Mouse (Mus musculus) thymus, postnatal 25 days (tissue): Measurements from ENCODE around the gene Echdc2.
"Not testable (repeated sequence)": the region's sequence is repeated elsewhere in the genome, so short reads cannot be mapped to it uniquely, and the experiment has no call there.

Experiments
- DNase-seq: peaks from one replicate; pipeline ENCODE4 v3.0.0; 2022

The Echdc2 gene

DNA sequence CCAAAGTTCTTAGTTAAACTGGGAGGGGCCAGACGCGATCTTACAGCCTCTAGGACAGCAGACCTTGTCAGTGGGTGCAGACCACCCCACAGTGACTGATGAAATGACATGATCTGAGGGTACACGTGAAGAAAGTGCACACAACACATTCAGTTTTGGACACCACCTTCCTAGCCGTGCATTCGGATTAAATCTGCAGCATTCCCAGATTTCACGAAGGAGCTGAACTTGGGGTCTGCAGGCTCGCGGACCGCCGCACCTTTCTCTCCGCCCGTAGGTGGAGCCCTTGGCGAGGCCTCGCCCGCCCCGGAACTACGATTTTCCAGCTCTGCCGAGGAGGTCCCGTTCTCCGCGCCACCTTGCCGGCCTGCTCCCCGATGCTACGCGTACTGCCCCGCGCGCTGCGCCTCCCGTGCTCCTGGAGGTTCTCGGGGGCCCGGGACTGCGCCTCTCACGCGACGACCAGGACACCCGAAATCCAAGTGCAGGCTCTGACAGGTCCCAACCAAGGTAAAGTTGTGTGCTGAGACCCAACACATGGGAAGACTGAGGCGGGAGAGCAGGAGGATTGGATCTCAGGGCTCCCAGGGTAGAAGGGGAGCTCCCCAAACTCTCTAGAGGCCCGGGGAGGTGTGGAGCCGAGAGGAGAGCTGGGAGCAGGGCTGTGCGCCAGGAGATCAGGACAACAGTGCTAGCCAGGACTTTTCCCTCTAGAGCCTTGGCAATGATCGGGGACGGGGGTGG lies at the start of gene Echdc2:
Gene Echdc2, plus strand, starts transcription at position 286 of the 744 bp plus-strand sequence.
- peak; percentile 36 for DNase-seq

DNA sequence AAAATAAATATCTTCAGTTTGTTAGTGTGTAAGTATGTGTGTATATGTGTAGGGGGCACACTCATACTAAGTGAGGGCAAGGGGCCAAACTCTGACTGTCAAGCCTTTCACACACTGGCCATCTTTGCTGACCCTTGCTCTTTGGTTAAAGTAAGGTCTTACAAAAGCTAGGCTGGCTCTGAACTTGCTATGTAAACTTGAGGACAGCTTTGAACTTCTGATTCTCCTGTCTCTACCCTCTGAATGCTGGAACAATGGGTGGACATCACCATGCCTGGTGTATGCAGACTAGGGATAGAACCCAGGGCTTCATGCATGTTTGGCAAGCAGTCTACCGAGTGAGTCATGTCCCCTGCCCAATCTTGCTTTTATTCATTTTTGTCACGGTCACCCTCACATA lies 48.8 kb upstream of the Echdc2 start:
- DNase-seq, result no peak

DNA sequence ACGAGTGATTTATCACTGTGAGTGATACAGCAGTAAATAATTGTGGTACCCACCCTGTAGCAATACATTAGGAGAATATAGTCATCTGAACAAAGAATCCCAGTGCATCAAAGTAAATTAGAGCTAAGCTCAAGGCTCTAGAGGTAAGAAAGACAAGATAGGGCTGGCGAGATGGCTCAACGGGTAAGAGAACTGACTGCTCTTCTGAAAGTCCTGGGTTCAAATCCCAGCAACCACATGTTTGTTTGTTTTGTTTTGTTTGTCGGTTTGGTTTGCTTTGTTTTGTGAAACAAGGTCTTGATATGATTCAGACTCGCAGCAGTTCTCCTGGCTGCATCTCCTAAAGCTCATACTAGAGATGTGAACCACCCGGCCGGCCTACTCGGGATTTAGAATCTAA lies 47.7 kb upstream of the Echdc2 start:
- DNase-seq, result no peak

DNA sequence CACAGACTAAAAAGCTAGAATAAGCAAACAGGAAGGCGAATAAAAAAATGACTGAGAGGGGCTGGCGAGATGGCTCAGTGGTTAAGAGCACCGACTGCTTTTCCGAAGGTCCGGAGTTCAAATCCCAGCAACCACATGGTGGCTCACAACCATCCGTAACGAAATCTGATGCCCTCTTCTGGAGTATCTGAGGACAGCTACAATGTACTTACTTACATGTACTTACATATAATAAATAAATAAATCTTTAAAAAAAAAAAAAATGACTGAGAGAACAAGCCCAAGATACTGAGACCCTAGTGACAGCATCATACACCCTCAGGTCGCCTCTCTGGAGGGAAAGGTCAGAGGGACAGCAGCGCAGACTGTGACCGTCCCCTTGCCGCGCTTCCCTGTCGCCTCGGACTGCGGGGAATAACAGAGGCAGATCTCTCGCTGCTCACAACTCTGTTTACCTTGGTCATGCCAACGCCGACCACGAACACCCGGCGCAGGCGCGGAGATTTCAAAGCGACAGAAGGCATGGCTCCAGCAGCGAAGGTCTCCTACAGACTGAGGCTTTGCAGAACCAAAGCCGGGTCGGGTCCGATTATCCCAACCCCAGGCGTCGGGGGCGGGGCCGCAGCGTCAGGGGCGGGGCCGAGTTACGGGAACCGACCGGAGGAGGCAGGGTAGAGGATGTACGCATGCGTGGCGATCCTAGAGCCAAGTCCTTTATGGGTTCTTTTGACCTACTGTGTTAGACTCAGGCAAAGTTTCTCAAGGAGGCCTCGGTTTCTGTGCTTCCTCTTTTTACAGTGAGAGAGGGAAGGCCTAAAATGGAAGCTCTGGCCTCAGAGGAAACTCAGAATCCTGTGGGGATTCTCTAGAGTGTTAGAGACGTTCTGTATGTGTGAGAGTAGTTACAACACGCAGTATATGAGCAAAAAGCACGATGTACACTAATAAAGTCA lies 47.0 kb upstream of the Echdc2 start:
- peak; percentile 90 for DNase-seq

DNA sequence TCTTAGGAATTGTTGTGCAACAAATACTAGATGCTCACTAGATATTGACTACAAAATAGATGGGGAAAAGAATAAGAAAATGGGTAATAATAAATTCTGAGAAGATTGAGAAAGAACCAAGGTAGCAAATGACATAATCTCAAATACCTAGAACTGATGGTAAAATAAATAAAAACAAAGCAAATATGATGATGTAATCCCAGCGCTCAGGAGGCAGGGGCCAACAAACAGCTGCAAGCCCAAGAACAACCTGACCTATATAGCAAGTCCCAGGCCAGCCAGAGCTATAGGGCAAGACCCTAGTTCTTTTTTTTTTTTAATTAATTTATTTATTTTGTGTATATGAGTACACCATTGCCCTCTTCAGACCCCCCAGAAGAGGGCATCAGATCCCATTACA lies 41.1 kb upstream of the Echdc2 start:
- DNase-seq, result no peak

DNA sequence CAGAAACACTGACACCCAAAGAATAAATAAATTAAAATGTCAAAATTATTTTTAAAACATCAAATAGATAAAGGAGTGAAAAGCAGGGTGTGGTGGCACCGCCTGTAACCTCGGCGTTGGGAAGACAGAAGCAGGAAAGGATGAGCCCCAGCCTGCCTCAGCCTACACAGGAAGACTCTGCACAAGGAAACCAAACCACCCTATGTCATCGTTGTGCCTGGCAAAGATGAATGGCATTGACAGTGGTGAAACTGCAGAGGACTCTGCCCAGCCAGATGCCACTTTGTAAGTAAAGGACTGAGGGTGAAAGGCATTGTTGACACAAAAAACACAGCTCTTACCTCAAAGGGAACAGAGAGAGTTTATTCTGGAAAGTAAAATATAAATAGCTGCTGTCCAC lies 39.0 kb upstream of the Echdc2 start:
- DNase-seq, result no peak

DNA sequence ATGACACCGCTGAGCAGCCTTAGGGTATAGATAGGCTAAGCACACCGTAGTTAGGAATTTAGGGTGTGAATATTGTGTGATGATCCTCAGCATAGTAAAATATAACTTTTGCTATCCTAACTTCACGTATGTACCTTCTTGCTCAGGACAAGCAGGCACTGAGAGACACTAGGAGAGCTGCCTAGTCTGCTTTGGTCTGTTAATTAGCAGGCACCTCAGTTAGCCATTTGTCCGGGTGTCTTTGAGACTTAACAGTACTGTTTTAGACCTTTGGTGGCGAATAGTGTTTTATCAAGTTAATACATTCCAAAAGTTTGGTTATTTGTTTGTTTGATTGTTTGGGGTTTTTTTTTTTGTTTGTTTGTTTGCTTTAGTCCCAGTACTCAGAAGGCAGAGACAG lies 37.7 kb upstream of the Echdc2 start:
- no peak for DNase-seq

DNA sequence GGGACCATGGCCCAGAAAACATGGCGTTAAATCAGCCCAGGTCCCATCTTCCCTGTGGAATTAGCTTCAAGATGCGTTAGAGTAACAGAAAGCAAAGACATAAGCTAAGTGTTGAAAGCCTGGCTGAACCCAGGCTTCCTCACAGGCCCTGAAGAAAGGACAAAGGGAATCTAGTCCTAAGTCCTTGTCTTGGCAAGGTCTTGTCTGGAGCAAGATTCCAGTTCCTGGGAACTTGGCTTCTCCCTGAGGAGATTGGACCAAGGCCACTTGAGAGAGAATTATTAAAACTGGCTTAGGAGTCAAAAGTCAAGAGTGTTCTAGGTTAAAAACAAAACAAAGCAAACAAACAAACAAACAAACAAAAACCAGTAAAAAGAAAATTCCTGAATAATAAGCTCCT lies 36.9 kb upstream of the Echdc2 start:
- DNase-seq, result no peak

DNA sequence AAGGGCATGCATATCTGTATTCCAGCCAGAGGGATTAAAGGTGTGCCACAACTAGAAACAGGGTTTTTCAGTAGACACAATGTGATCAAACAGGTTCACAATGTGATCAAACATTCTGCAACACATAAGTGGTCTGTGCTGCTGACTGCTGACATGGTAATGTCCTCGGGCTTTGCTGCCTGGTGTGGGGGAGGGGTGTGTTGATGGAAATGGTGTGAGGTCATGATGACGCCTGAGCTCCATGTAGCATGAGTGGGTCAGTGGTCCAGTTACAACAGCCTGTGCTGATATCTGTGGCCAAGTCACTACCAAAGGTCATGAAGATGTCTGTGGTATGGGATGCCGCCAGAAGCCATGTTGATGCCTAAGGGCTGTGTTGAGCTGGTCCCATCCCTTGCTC lies 34.8 kb upstream of the Echdc2 start:
- DNase-seq, result no peak

DNA sequence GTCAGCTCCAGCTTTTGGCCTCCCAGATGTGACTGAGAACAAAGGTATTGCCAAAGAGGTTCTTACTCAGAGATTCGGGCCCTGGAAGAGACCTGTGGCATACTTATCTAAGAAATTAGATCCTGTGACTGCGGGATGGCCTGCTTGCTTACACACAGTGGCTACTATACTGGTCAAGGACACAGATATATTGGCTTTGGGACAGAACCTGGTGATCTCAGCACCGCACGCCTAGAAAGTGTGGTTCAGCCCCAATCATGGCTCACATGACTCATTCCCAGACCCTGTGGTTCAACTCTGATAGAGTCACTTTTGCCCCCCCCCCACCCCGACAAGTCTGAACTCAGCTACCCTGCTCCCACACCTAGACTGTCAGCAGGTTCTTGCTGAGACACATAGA lies 28.3 kb upstream of the Echdc2 start:
- DNase-seq, result no peak

DNA sequence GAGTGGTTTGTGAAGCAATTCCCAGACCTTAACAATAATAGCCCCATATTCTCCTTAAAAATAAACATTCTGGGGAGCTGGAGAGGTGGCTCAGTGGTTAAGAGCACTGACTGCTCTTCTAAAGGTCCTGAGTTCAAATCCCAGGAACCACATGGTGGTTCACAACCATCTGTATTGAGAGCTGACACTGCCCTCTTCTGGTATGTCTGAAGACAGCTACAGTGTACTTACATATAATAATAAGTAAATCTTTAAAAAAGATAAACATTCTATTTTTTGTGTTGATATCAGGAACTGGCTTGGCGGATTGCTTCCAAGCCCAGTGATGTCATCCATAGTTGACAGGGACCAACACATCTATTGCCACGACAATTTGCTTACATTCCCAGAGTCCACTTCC lies 22.1 kb upstream of the Echdc2 start:
- not testable (repeated sequence) for DNase-seq

DNA sequence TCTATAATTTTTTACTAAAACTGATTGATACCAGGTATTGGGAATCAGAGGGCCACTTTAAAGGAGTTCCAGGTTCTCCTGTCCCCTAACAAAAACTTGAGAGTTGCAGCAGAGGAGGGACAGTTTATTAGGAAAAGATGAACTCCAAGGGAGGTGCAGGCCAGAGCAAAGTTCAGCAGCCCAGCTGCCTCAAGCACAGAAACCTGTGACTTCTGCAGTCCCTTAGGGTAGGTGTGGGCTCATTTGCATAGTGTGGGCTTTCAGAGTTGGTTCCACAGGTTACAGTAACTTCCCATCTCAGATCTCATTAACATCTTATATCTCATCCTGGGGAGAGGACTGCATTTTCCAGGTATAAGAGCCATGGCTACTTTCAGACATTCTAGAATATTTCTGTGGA lies 21.5 kb upstream of the Echdc2 start:
- DNase-seq, result no peak

DNA sequence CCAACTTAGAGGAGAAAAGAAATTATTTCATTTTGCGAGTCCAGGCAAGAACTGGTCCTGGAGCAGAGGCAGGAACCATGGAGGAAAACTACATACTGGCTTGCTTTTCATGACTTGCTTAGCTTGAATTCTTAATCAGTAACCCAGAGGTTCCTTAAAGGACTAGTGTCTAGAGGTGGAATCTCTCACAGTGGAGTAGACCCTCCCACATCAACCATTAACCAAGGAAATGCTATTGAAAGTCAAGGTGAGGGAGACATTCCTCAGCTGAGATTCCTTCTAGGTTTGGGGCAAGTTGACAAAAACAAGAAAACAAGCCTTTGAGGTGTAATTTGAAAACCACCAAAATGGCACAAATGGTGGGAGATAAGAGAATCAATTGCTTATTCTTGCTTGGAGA lies 20.4 kb upstream of the Echdc2 start, which contains the start of gene Scp2:
Gene Scp2, minus strand, starts transcription at position 119 of the 400 bp plus-strand sequence.
- DNase-seq, result no peak

DNA sequence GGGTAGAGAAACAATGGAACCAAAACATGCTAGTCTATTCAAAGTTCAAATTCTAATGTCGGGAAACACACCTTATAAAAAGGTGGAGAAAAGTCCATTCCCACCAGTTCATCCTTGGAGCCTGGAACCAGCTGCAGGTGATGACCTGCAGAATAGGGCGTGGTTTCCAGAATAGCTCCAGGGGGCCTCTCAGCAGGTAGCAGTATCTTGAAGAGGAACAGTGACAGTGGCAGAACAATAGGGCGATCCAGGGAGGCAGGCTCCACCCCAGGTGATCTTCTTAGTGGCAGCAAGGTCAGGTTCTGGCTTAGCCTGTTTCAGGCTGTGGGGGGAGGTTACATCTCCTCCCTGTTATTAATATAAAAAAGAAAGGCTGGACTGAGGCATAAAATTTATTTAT lies 19.7 kb upstream of the Echdc2 start:
- DNase-seq, result not testable (repeated sequence)

DNA sequence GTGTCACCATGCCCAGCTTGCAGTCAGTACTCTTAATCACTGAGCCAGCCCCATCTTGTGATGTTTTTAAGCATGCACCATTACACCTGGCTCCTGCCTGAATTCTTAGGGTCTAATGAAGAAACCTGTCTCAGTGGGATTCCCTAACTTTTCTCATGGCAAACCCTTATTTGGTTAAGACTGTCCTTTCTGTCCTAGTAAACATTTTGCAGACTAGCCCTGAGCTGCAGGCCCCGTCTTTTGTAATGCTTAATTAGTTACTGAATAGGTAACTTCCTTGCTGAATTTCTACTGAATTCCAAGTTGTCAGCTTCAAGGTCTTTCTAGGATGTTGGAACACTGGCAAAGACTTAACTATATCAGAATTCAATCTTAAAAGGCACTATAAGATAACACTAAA lies 10.1 kb upstream of the Echdc2 start:
- DNase-seq, result not testable (repeated sequence)

DNA sequence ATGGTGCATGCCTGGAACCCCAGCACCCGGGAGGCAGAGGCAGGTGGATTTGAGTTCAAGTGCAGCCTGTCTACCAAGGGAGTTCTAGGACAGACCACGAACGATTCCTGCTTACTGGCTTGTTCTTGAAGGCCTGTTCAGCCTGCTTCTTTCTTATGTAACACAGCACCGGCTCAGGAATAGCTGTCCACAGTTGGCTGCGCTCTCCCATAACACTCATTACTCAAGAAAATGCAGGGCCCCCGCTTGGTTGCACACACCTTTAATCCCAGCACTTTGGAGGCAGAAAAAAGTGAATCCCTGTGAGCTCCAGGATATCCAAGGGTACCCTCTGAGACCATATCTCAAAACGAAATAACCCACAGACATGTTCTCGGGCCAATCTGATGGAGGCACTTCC lies 3.3 kb upstream of the Echdc2 start:
- DNase-seq, result no peak

DNA sequence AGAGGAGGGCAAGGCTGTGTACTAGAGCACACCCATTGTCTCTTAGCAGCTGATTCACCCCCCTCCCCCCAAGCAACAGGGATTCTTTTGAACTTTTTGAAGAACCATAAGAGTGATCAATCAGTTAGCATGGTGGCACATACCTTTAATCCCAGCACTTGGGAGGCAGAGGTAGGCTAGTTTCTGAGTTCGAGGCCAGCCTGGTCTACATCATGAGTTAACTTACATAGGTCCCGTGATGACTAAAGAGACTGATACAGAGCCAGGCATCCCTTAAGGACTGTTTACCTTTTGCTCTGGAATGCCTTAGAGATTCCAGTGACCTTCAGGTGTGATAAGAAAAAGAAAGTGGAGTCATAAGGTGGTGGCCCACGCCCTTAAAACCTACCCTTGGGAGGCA lies 1.9 kb upstream of the Echdc2 start:
- DNase-seq, result no peak

DNA sequence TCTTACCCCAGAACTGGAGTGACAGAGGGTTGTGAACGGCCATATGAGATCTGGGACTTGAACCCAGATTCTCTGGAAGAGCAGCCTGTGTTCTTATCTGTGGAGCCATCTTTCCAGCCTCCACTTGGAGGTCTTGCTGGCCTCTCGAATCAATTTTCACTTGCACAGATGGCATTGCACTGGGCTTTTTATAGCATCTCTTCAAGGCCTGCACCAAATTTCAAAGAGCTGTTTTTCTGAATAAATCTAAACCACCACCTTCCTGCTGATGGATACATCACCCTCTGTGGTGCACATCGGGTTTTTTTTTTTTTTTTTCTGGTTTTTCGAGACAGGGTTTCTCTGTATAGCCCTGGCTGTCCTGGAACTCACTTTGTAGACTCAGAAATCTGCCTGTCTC lies 1.6 kb downstream of the Echdc2 start:
- DNase-seq, result no peak

DNA sequence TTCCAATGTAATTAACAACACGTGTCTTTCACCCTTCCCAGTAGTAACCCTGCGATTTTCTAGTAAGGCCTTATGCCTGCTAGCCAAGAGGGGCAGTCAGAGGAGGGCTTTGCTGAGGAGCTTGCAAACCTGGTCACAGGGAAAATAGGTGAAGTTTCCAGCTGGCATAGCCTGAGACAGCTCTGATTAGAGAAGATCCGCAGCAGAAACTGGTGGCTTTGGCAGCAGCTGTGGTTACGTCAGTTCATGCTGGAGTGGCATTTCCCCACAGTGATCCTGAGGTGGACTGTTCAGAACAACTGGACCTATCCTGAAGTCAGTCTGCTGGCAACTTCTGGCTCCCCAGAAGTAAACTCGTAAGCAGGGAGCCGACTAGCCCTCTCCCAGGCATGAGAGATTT lies 2.8 kb downstream of the Echdc2 start:
- no peak for DNase-seq

DNA sequence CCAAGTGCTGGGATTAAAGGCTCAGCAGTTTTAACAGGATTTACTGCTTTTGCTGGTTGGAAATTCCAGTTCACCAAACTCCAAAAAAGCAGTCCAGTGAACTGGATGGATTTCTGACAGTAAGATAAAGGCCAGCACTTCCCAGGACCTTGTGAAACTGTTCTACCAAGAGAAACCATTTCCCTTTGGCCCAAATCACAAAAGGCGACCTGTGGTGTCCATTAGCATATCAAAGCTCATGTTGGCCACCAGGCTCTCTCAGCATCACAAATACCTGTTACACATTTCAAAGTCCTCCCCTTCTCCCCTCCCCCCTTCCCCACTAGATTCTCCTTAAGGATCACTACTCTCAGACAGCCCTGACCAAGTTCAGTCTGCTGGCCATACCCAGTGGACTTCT lies 17.0 kb downstream of the Echdc2 start:
- DNase-seq, result no peak

DNA sequence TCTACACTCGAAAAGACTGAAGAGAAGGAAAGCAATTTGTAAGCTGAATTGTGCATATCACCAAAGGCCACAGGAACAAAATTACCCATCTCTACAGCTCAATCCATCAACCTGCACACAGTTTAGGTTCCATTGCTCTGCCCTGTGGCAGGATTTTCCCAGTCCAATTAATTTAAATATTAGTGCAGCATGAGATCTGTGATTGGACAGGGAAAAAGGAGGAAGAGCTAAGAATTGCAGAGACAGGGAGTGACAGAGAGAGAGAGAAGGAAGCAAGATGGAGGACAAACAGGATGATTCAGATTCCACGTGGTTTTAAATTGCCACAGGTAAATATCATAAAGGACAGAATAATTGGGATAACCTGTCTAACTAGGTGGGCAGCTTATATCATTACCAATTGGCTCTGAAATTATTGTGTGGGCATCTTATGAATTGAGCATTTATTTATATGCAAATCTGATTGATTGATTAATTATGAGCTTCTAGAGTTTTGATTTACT lies 27.6 kb downstream of the Echdc2 start:
- no peak for DNase-seq

DNA sequence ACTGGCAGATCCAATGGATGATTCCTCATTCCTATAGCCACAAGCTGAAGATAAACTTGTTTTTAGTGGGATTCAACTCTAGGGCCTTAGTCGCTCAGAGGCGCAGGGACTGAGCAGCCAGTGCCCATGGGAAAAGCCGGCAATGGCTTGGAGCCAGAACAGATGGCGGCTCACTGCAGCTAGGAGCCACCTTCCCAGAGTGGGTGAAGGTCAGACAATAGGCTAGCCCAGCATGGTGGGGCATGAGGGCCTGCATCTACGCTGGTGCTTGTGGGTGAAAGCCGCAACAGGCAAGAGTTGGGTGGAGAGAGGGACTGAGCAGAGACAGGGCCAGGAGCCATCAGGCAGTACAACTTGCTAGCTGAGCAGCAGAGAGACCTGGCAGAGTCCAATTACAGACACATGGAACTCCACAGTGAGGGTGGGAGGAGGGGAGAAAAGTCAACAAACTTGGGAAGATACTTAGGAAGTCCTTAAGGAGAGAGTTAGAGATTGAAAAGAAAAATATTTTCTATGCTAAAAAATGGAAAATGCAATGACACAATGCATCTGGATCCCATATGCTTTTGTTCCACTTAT lies 31.1 kb downstream of the Echdc2 start:
- DNase-seq, result no peak

DNA sequence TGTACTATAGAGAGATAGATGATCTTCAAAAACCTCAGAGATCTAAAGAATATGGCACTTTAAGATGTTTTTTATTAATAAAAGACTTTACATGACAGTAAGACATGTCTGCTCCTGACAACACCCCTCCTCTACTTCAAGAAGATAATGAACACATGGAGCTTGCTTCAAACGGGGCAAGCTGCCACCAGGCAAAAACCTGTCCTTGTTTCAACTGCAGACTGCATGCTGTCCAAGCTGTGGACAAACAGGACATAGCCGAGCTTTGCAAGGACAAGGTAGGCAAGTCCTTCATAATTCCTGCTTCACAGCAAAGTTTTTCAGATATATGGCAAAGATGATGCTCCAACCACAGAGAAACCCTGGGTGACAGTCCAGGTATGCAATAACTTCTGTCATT lies 34.0 kb downstream of the Echdc2 start:
- no peak for DNase-seq

DNA sequence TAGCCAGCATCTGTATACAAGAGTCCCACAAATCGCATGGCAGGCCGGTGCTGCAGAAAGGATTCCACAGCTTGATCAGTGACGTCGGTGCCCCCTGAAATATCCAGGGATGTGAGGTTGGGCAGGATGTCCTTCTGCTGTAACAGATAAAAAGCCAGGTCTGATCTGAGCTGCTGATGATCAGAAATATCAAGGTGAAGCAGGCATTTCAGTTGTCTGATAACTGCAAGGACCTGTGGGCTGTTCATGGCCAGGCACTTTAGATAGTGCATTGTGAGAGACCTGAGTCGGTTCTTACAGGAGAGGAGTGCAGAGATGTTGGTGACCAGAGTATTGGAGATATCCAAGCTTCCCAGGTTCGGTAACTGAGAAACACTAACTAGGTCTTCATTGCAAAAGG lies 39.4 kb downstream of the Echdc2 start:
- DNase-seq, result no peak
